Mouse (Mus musculus) ovary, adult 18-20 months (tissue): ENCODE measurements around the gene Arl14.

ENCODE experiments used
- DNase-seq: peaks from one replicate; pipeline ENCODE4 v3.0.0; 2022; ENCODE audit warnings: low spot score, mixed read lengths

Gene Arl14

DNA sequence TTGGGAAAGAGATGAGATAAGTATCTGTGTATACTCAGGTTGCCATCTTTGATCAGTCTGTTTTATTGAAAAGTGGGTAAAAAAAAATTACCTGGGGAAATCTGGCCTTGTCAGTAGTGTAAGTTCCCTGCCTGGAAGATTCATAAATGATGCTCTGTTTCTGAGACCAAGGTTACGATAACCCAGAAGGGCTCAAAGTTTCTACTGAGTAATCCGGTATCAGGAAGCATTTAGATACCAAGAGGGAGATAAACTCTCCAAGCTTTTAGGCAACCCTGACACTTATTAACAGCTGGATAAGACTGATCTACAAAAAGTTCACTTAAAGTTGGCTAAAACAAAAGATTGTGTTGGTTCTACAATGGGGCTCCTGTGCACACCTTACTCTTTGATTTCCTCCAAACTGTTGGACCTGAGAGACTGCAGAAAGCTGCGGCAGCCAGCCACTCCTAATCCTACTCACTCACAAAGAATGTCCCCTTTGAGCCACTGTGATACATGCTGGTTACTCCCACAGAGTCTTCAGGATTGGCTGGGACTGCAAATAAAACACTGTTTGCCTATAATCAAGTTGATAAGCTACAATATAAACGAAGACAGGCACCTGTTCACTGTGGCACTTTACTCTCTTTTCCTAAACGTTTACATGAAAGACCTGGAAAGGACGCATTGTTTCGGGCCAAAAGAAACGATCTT lies at the start of gene Arl14:
Arl14 (plus strand) TSS at position 614 of the 696 bp plus-strand sequence.
- DNase-seq: no peak

- DNase-seq: no peak
Measured at GRCm38 (mm10) chr3:69175229-69175628, 47.0 kb upstream of the Arl14 start.

DNA sequence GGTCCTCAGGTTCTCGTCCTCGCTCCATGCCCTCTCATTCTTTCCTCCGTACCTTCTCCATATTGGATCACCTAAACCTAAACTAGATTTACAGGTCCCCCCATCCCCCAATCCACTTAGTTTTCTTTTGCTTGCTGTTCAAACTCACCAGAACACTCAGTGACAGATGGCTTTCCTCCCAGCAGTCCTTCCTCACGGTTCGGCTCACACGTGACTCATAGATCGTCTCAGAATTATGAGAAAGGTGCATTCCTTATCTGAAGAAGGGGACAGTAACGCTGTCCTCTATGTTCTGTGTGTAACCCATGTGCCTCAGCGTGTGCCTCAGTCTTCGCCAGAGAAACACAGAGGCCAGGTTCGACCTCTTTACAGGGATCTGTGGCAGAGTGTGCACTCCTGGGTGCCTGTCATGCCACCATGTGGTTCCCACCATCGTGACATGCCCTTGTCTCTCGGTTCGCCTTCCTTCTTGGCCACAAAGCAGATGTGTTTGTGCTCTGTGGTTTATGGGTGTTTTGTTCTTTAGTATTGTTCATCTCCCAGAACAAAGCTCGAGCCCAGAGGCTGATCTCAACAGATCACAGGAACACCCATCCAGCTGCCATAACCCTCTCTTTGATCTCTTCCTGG lies 44.9 kb upstream of the Arl14 start:
- no peak for DNase-seq

GRCm38 (mm10) chr3:69177914-69178313 lies 44.3 kb upstream of the Arl14 start:
- no peak for DNase-seq

- DNase-seq: no peak
Measured at GRCm38 (mm10) chr3:69178365-69179004, 43.7 kb upstream of the Arl14 start.

DNA sequence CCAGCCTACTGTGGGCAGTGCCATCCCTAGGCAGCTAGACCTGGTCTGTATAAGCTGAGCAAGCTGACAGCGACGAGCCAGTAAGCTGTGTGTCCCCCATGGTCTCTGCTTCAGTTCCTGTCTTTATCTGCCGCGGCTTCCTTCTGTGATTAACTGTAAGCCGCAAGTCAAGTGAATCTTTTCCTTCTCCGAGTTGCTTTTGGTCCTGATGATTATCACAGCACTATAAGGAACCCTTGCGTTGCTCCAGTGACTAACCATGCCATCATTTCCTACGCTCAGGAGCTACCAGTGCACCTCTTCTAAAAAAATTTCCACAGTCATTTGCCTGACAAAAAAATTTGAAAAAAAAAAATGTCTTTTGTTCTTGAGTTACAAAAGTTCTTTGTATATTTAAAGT lies 40.7 kb upstream of the Arl14 start:
- DNase-seq: no peak

- no peak for DNase-seq
Measured at GRCm38 (mm10) chr3:69182225-69182624, 40.0 kb upstream of the Arl14 start.

- no peak for DNase-seq
Measured at GRCm38 (mm10) chr3:69185244-69185643, 37.0 kb upstream of the Arl14 start.

DNA sequence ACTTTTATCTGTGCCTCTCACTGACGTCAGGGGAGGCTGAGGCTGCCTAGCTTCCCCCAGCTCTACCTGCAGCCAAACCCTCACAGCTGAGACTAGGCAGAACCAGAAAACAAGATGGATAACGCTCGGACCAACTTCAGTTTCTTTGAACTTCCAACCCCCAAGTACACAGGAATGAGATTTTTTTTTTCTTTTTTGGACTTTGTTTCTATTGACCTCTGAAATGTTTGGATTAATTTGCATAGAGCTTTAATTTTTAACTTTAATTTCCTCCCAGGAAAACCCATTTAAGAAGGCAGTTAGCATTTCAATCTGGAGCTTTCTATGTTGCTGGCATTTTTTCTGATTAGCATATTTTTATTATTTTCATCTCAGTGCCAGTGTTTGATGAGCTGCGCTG lies 36.2 kb upstream of the Arl14 start:
- DNase-seq: no peak

DNA sequence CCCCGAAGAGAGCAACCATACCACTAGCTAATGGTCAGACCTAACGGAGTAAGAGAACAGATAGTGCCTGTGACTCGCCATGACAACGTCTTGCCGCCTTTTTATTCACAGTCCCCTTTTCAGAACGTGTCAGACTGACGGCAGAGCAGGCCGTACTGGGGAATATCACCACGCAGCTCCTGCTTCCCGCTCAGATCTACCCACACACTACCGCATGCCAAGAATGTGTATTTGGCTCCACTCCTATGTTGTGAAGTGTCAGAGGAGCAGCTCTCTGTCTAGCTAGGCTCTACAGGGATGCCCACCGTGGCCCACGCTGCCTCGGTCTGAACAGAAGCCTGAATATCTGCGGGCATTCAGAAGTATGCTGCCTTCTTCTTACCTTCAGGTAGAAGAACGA lies 35.6 kb upstream of the Arl14 start:
- DNase-seq: no peak

GRCm38 (mm10) chr3:69192995-69193394 lies 29.2 kb upstream of the Arl14 start:
- no peak for DNase-seq

DNA sequence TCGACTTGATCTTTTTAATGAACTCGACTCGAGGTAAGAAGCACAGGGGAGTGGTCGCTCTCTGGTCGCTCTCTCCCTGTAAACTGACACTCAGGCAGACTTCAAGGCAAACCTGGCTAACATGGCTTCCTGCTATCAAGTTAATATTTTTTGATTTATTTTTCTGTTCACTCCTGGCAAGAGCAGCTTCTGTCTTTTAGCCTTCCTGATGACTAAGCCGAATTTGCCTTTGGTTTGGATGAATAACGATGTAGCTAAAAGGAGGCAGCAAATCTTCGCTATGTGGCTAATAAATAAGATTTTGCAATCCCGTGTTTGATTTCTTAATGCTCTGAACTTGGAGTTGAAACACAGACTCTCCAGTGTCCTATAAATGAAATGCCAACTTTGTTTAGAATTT lies 27.7 kb upstream of the Arl14 start:
- no peak for DNase-seq

GRCm38 (mm10) chr3:69195251-69195650 lies 27.0 kb upstream of the Arl14 start:
- no peak for DNase-seq

DNA sequence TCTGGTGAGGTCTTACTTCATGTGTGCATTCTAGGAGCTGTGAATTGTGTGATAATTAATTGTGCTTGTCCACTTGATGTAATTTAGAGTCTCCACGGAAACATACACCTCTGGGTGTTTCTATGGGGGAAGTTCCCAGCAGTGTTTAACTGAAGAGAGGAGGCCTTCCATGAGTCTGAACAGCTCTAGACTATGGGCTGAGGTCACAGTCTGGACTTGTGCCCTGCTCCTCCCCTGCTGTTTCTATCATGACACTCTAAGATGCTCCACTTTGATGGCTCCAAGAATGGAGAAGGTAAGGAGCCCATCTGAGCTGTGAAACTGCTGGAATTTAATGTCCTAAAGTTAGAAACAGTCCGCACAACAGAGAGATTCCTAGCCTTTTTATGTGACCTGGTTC lies 24.1 kb upstream of the Arl14 start:
- no peak for DNase-seq

GRCm38 (mm10) chr3:69200251-69200650 lies 22.0 kb upstream of the Arl14 start:
- DNase-seq: no peak

DNA sequence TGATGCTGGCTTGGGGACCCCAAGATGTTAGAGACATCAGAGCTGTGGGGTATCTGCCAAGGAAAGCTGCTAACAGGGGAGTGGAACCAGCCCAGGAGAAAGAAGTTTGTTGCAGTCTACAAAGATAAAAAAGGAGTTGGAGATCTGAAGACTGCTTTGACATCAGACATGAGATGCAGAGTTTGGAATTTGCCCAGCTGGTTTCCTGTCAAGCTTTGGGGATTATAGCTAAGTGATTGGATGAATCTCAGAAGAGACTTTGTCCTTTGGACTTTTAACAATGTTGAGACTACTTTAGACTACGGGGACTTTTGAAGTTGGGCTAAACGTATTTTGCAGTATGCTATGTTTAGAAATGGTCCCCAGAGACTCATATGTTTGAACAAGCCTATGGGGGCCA lies 21.0 kb upstream of the Arl14 start:
- no peak for DNase-seq

- DNase-seq: no peak
Measured at GRCm38 (mm10) chr3:69202876-69203275, 19.3 kb upstream of the Arl14 start.

GRCm38 (mm10) chr3:69205266-69206054 lies 16.8 kb upstream of the Arl14 start:
- DNase-seq: no peak

GRCm38 (mm10) chr3:69206193-69206893 lies 15.9 kb upstream of the Arl14 start:
- no peak for DNase-seq

DNA sequence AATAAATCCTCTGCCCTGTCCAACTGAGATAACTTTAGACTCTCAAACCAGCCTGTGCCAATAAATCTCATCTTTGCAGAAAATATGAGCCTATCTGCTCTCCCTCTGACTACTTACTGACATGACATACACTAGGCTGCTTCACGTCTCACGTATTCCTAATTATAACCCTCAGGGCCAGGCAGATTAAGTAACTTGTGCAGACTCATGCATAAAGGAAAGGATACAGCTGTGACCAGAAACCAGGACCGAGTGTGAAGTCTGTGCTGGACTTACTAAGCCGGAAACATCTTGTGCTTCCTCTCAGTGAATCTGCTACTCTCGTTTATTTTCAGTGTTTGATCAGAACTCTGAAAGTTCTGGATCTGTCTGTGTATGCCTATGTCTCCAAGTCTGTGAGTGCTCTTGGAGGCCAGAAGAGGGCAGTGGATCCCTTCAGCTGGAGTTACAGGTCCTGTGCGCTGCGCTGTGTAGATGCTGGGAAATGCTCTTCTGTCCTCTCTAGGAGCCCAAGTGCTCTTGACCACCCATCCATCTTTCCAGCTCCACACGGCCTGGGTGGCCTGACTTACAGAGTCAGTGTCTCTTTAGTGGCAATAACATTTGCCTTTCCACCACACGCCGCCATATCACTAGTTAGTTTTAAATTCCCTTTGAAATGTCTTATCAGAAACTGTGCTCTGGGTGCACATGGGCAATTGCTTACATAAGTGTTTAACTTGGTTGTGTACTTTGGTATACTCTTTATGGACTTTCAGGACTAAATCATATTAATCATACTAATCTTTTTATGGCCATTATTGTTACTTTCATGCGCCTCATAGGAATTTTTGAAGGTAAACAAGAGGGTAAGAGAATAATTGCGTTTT lies 13.5 kb upstream of the Arl14 start:
- no peak for DNase-seq

DNA sequence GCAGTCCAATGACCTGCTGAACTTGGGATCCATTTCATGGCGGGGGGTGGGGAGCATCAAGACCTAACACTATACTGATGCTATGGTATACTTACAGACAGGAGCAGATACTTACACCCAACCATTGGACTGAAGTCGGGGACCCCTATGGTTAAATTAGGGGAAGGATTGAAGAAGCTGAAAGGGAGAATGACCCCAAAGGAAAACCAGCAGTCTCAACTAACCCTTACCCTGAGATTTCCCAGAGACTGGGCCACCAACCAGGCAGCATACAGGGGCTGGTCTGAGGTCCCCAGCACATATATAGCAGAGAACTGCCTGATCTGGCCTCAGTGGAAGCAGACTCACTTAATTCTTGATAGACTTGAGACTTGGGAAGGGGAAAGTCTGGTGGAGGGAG lies 10.0 kb upstream of the Arl14 start:
- DNase-seq: no peak
